Mouse (Mus musculus): Measurements from ENCODE around the gene Adra1b.

DNA sequence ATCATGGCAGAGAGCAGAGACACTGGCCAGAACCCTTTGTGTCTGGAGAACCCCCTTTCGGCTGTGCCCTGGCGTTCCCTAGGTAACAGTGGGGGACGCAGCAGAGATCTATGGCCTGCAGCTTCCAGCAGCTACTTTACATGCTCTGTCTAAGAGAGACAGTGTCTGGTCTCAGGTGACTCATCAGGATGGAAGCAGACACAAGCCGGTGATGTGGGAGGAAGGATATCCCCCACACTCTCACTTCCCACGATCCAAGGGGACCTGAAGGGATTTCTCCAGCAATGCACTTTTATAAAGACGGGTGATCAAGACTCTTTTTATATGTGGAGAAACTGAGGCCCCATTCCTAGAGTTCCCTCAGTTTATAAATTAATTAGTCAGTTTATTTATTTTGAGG lies 48.0 kb downstream of the Adra1b start:
- TF ChIP-seq GATA1 (IDR thresholded peaks at IDR 0.05; ENCODE audit: low read length) = no peak
- TF ChIP-seq TAL1 (IDR thresholded peaks at IDR 0.05; ENCODE audit: low read length) = no peak
